Mouse (Mus musculus) heart, embryonic 13.5 days (tissue): ENCODE data around the gene Six6. TPM values are rescaled to one million over a fixed set of nuclear protein-coding genes. Genes with fewer than 3 reads are reported as not detected.

Experiments used
- ATAC-seq: fragments of 200-750 bp; cut with Nextera tagmentation; 2 replicates; pipeline ENCODE4 v1.8.0; 2017; ENCODE audit warnings: moderate TSS enrichment; ENCODE audit not compliant: insufficient number of reproducible peaks, low FRiP score, low TSS enrichment; ENCODE audit errors: extremely low read depth
- H3K27ac ChIP-seq: fragments of 300-500 bp; sonication (generic); replicated peaks from 2 replicates; pipeline ENCODE4 v1.5.1; 2015; ENCODE audit warnings: moderate library complexity, mild to moderate bottlenecking, inconsistent platforms
- H3K27me3 ChIP-seq: fragments of 300-500 bp; sonication (generic); replicated peaks from 2 replicates; pipeline ENCODE4 v1.6.1; 2015; ENCODE audit warnings: mild to moderate bottlenecking, inconsistent platforms
- H3K36me3 ChIP-seq: fragments of 300-500 bp; sonication (generic); 2 replicates; pipeline ENCODE4 v1.6.1; 2015; ENCODE audit warnings: mild to moderate bottlenecking, inconsistent platforms
- H3K4me1 ChIP-seq: fragments of 300-500 bp; sonication (generic); 2 replicates; pipeline ENCODE4 v1.6.1; 2015; ENCODE audit warnings: inconsistent platforms
- H3K4me2 ChIP-seq: fragments of 300-500 bp; sonication (generic); 2 replicates; pipeline ENCODE4 v1.6.1; 2015; ENCODE audit warnings: inconsistent platforms, mild to moderate bottlenecking, moderate library complexity
- H3K4me3 ChIP-seq: fragments of 300-500 bp; sonication (generic); 2 replicates; pipeline ENCODE4 v1.5.1; 2015; ENCODE audit warnings: moderate library complexity, mild to moderate bottlenecking, inconsistent platforms
- H3K9ac ChIP-seq: fragments of 300-500 bp; sonication (generic); 2 replicates; pipeline ENCODE4 v1.6.1; 2015; ENCODE audit warnings: inconsistent platforms, mild to moderate bottlenecking, moderate library complexity
- H3K9me3 ChIP-seq: fragments of 300-500 bp; sonication (generic); 2 replicates; pipeline ENCODE4 v1.6.1; 2016; ENCODE audit warnings: inconsistent platforms
- WGBS: fragments of 180-500 bp; shearing (Covaris S2); methylation state at CpG from one replicate; pipeline ENCODE4 v1.1.7; 2015; ENCODE audit warnings: mixed read lengths; 5-methylcytosine and 5-hydroxymethylcytosine counted together
- polyA plus RNA-seq: library from polyadenylated mRNA; unstranded; fragments of >200 nt; fragmentation: Nextera tagmentation; extraction: Ambion mirVana; gene quantifications from 2 replicates; pipeline ENCODE4 v1.2.1, GENCODE M21; 2015

The Six6 gene
- polyA plus RNA-seq = not detected in 2 replicates

DNA sequence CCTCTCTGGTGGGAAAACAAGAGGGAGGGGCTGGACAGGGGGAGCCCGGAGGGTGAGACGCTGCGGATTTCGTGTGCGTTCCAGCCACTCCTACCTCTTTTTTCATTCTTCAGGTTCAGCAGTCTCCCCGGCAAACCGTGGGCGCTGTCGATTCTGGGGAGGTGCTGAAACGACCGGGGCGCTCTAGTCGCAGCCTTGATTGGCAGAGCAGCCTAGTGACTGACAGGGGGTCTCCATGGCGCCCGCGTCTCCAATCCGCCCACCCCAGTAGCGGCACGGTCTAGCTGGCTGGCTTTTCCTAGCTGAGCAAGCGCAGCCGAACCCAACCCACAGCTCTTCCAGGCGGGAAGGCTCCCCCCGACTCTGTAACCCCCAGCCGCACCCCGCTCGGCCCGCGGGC is at the start of gene Six6:
Gene Six6 (plus strand): TSS at position 277 of the 400 bp plus-strand sequence.
- Histone ChIP-seq H3K9me3 (no peaks in the 10 kb centered on the region), H3K36me3 (no peaks in the 10 kb centered on the region), H3K4me2 (peak within 1 kb of the TSS; percentile 63), H3K9ac (no peak within 1 kb of the TSS), H3K4me1 (peaks cover 16% of the 10 kb centered on the region), H3K27me3 (peaks cover 97% of the 10 kb centered on the region), H3K27ac (no peak within 1 kb of the TSS), H3K4me3 (peak within 1 kb of the TSS; percentile 36)
- ATAC-seq = no peak
- under 1% methylated on average over 28 of the region's 28 CpGs for WGBS

- peak overlapping the region; percentile 52 for H3K4me3 ChIP-seq
- peaks cover 6% of the 10 kb centered on the region; the same call in 1 of the 2 replicates for H3K9me3 ChIP-seq
- WGBS = 13% methylated on average over 43 of the region's 48 CpGs
- no peaks in the 10 kb centered on the region for H3K36me3 ChIP-seq
- peak overlapping the region; percentile 81 for H3K9ac ChIP-seq
- H3K4me1 ChIP-seq = no peaks in the 10 kb centered on the region
- H3K4me2 ChIP-seq = peak overlapping the region; percentile 81
- no peak for ATAC-seq
- H3K27me3 ChIP-seq = peaks cover 8% of the 10 kb centered on the region; the same call in 1 of the 2 replicates
- H3K27ac ChIP-seq = no peak overlapping the region
These were observed 22.3 kb upstream of the Six6 start for GRCm38 (mm10) chr12:72917159-72917993.

DNA sequence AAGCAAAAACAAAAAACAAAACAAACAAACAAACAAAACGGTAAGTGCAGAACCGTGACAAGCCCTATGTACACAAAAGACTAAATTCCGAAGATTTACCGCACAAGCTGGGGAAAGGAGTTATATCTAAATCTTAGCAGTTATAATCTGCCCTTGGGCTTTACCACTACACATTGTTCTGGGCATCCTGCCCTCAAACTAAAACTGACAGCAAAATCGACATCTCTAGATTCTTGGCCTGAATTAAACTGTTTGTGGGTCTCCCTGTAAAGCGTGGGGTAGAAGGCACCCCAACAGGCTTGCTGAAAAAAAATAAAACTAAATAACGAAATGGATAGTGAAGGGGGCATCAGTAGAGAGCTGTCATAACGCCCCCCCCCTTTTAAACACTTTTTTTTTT is 2.9 kb upstream of the Six6 start:
- Histone ChIP-seq H3K36me3 (no peaks in the 10 kb centered on the region), H3K4me3 (no peak overlapping the region), H3K4me1 (peaks cover 16% of the 10 kb centered on the region), H3K27me3 (peaks cover 75% of the 10 kb centered on the region), H3K27ac (no peak overlapping the region), H3K9ac (no peak overlapping the region), H3K4me2 (no peak overlapping the region), H3K9me3 (no peaks in the 10 kb centered on the region)
- no peak for ATAC-seq
- 34% methylated on average over 8 of the region's 8 CpGs for WGBS

DNA sequence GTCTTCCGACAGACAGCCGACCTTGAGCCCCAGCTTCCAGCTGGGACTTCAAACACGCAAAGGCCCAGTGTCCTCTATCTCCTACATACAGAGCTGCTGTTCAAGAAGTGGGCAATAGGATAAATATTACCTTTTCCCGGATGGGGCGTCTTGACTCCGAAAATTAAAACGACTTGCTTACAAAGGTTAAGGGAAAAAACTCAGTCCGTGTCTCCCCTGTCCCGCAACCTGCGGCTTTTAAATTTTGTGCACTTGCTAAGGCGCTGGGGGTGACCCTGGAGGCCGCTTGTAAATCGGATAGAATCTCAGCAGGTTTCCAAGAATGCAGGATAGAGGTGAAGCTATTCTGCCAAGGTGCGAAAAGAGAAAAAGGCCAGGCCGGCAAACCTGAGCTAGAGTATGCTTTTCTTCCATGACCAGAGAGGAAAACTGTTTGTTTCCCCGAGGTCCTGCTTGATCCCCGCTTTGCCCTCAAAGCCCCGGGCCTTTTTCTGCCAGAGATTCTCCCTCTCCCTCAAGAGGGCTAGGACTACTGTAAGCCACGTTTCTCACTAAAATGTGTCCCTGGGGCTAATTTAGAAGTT is 2.1 kb upstream of the Six6 start:
- Histone ChIP-seq H3K4me2 (no peak overlapping the region), H3K9ac (no peak overlapping the region), H3K27me3 (peaks cover 84% of the 10 kb centered on the region), H3K27ac (no peak overlapping the region), H3K4me3 (no peak overlapping the region), H3K36me3 (no peaks in the 10 kb centered on the region), H3K9me3 (no peaks in the 10 kb centered on the region), H3K4me1 (peaks cover 16% of the 10 kb centered on the region)
- 4% methylated on average over 19 of the region's 19 CpGs for WGBS
- ATAC-seq = no peak

DNA sequence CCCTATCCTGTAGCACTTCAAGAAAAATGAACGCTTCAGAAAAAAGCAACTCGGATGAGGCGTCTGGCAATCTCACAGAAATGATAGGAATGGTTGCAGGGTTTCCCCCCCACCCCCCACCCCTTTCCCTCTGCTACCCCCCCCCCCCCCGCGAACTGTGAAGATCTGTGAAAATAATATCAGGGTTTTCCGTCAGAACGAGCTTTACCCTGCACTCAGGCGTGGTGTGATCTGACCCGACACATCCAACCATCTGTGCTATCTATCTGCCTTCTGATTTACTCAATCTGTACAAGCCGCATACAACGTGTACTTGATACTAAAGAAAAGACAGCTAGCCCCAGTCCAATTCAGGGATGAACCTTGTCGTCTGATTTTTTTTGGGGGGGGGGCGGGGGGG is 1.5 kb upstream of the Six6 start:
- Histone ChIP-seq H3K9ac (no peak overlapping the region), H3K4me1 (peaks cover 16% of the 10 kb centered on the region), H3K27me3 (peaks cover 89% of the 10 kb centered on the region), H3K4me2 (no peak overlapping the region), H3K27ac (no peak overlapping the region), H3K36me3 (no peaks in the 10 kb centered on the region), H3K4me3 (no peak overlapping the region), H3K9me3 (no peaks in the 10 kb centered on the region)
- 7% methylated on average over 9 of the region's 13 CpGs for WGBS
- ATAC-seq = no peak

- peak overlapping the region; percentile 36; the same call in 1 of the 2 replicates for H3K4me3 ChIP-seq
- H3K4me1 ChIP-seq = peaks cover 16% of the 10 kb centered on the region
- no peaks in the 10 kb centered on the region for H3K9me3 ChIP-seq
- H3K27me3 ChIP-seq = peaks cover 96% of the 10 kb centered on the region
- ATAC-seq = no peak
- peak overlapping the region; percentile 63 for H3K4me2 ChIP-seq
- no peaks in the 10 kb centered on the region for H3K36me3 ChIP-seq
- WGBS = 6% methylated on average over 14 of the region's 14 CpGs
- H3K9ac ChIP-seq = no peak overlapping the region
- no peak overlapping the region for H3K27ac ChIP-seq
These were observed 847 bp upstream of the Six6 start for GRCm38 (mm10) chr12:72938600-72939490.

DNA sequence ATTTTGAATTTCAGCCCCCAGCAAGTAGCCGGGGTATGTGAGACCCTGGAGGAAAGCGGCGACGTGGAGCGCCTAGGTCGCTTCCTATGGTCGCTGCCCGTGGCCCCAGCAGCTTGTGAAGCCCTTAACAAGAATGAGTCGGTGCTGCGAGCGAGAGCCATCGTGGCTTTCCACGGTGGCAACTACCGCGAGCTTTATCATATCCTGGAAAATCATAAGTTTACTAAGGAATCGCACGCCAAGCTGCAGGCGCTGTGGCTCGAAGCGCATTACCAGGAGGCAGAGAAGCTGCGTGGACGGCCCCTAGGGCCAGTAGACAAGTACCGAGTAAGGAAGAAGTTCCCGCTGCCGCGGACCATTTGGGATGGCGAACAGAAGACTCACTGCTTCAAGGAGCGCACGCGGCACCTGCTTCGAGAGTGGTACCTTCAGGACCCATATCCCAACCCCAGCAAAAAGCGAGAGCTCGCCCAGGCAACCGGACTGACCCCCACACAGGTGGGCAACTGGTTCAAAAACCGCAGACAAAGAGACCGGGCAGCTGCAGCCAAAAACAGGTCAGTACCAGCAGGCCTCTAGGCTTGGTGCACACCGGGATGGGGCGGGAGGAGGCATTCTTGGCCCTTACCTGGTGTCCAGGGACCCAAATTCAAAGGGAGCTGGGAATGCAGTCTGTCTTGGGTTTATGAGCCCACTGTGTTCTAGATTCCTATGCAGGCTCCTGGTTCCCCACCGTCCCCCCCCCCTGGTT is 554 bp downstream of the Six6 start, which contains the start of gene 4930447C04Rik:
Gene 4930447C04Rik (minus strand): TSS at position 704 of the 751 bp plus-strand sequence.
- Histone ChIP-seq H3K9ac (no peak within 1 kb of the TSS), H3K36me3 (no peaks in the 10 kb centered on the region), H3K4me1 (peaks cover 20% of the 10 kb centered on the region), H3K27me3 (peaks cover 98% of the 10 kb centered on the region), H3K4me3 (peak within 1 kb of the TSS; percentile 36), H3K4me2 (peak within 1 kb of the TSS; percentile 63), H3K27ac (no peak within 1 kb of the TSS), H3K9me3 (no peaks in the 10 kb centered on the region)
- 2% methylated on average over 39 of the region's 39 CpGs for WGBS
- no peak for ATAC-seq

DNA sequence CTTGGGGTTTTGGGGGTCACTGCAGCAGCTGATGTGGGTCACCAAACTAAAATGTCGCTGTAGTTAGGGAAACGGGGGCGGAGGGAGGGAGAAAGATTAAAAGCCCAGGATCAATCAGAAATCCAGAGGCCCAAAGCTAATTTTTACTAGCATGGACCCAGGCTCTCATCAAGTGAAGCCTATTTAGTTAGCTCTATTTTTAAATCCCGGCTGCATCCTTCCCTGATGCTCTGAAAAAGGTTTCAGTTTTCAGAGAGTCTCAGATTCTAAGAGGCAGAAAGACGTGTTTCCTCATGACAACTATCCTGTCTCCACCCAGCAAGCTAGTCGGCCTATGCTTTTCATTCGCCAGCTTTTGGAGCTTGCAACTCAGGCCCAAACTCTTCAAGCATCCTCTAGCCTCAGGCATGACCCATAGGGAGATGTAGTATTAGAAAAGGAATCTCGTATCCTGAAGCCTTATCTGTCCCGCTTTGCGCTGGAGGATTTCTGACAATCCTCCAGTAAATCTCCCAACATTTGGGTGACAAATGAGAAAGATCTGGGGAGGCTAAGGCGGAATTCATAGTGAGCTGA is 1.2 kb downstream of the Six6 start:
- Histone ChIP-seq H3K36me3 (no peaks in the 10 kb centered on the region), H3K27me3 (peaks cover 99% of the 10 kb centered on the region), H3K9ac (no peak overlapping the region), H3K27ac (no peak overlapping the region), H3K4me1 (peaks cover 27% of the 10 kb centered on the region), H3K4me2 (no peak overlapping the region), H3K4me3 (no peak overlapping the region), H3K9me3 (no peaks in the 10 kb centered on the region)
- ATAC-seq = no peak
- WGBS = 3% methylated on average over 11 of the region's 11 CpGs

DNA sequence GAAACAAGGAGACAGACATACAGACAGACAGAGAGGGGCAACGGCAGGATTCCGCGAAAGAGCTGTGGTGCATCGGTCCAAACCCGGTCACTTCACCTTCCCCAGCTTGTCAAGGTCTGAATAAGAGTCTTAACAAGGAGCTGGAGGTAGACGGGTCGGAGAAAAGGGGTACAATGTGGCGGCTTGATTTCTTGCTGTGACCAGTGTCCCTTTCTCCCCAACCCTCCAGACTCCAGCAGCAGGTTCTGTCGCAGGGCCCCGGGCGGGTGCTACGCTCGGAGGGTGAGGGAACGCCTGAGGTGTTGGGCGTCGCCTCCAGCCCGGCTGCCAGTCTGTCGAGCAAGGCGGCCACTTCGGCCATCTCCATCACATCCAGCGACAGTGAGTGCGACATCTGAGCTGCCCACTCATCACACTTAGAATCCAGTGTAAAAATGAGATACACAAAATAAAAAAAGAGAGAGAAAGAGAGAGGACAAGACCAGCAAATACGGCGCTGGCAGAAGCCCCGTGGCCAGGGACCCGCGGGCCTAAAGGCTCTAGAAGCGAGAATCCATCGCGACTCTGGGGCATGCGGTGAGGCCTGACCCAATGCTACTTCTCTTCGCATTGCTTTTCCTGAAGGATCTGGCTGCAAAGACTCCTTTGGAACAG is 1.8 kb downstream of the Six6 start:
- Histone ChIP-seq H3K27me3 (peaks cover 100% of the 10 kb centered on the region), H3K9me3 (no peaks in the 10 kb centered on the region), H3K4me2 (no peak overlapping the region), H3K27ac (no peak overlapping the region), H3K9ac (no peak overlapping the region), H3K36me3 (no peaks in the 10 kb centered on the region), H3K4me1 (peaks cover 27% of the 10 kb centered on the region), H3K4me3 (no peak overlapping the region)
- WGBS = 2% methylated on average over 32 of the region's 32 CpGs
- no peak for ATAC-seq

GRCm38 (mm10) chr12:72942171-72942570 is 2.5 kb downstream of the Six6 start:
- no peak overlapping the region for H3K4me2 ChIP-seq
- H3K9ac ChIP-seq = no peak overlapping the region
- H3K27me3 ChIP-seq = peaks cover 100% of the 10 kb centered on the region
- 24% methylated on average over 6 of the region's 6 CpGs for WGBS
- H3K4me1 ChIP-seq = peaks cover 27% of the 10 kb centered on the region
- no peaks in the 10 kb centered on the region for H3K36me3 ChIP-seq
- no peaks in the 10 kb centered on the region for H3K9me3 ChIP-seq
- H3K27ac ChIP-seq = no peak overlapping the region
- ATAC-seq = no peak
- no peak overlapping the region for H3K4me3 ChIP-seq
